Mouse (Mus musculus) liver, embryonic 11.5 days (tissue): ENCODE measurements around the gene Fam81a. TPM values are rescaled to one million over a fixed set of nuclear protein-coding genes. Genes with fewer than 3 reads are reported as not detected.

ENCODE experiments used
- ATAC-seq: fragments of 200-750 bp; cut with Nextera tagmentation; replicated peaks from 2 replicates; pipeline ENCODE4 v1.8.0; 2017; ENCODE audit warnings: moderate number of reproducible peaks, mild to moderate bottlenecking, moderate TSS enrichment, moderate library complexity; ENCODE audit not compliant: low FRiP score
- DNase-seq: peaks from one replicate; pipeline ENCODE4 v3.0.0-alpha.2; 2017; ENCODE audit warnings: low spot score
- H3K27ac ChIP-seq: fragments of 300-500 bp; sonication (generic); 2 replicates; pipeline ENCODE4 v1.5.1; 2014; ENCODE audit warnings: mild to moderate bottlenecking, low read depth, low read length, control low read depth
- H3K27me3 ChIP-seq: fragments of 300-500 bp; sonication (generic); replicated peaks from 2 replicates; pipeline ENCODE4 v1.6.1; 2014; ENCODE audit warnings: low read length, mixed read lengths; ENCODE audit not compliant: control insufficient read depth, insufficient read depth
- H3K36me3 ChIP-seq: fragments of 300-500 bp; sonication (generic); 2 replicates; pipeline ENCODE4 v1.6.1; 2014; ENCODE audit warnings: mild to moderate bottlenecking, low read length, moderate library complexity, mixed read lengths; ENCODE audit not compliant: control insufficient read depth, insufficient read depth
- H3K4me1 ChIP-seq: fragments of 300-500 bp; sonication (generic); replicated peaks from 2 replicates; pipeline ENCODE4 v1.6.1; 2014; ENCODE audit warnings: low read length, mixed read lengths; ENCODE audit not compliant: control insufficient read depth, insufficient read depth
- H3K4me2 ChIP-seq: fragments of 300-500 bp; sonication (generic); 2 replicates; pipeline ENCODE4 v1.6.1; 2014; ENCODE audit warnings: mild to moderate bottlenecking, control low read depth, moderate library complexity
- H3K4me3 ChIP-seq: fragments of 300-500 bp; sonication (generic); 2 replicates; pipeline ENCODE4 v1.5.1; 2014; ENCODE audit warnings: low read depth, low read length, control low read depth
- H3K9ac ChIP-seq: fragments of 300-500 bp; sonication (generic); 2 replicates; pipeline ENCODE4 v1.6.1; 2014; ENCODE audit warnings: low read depth, low read length, control low read depth
- H3K9me3 ChIP-seq: fragments of 300-500 bp; sonication (generic); 2 replicates; pipeline ENCODE4 v1.6.1; 2016; ENCODE audit warnings: low read length, inconsistent platforms, mixed read lengths; ENCODE audit not compliant: control insufficient read depth
- WGBS: fragments of 180-500 bp; shearing (Covaris S2); extraction: QIAGEN DNeasy Blood & Tissue Kit; methylation state at CpG from one replicate; pipeline ENCODE4 v1.1.7; 2014; 5-methylcytosine and 5-hydroxymethylcytosine counted together
- polyA plus RNA-seq: library from polyadenylated mRNA; unstranded; fragments of >200 nt; fragmentation: Nextera tagmentation; extraction: Ambion mirVana; gene quantifications from 2 replicates; pipeline ENCODE4 v1.2.1, GENCODE M21; 2014

The Fam81a gene
- polyA plus RNA-seq, 1 experiment from 2014 or later: 1.6 TPM

GRCm38 (mm10) chr9:70103106-70103505 is 39.3 kb downstream of the Fam81a start:
- no peak for ATAC-seq

GRCm38 (mm10) chr9:70097542-70097941 is 44.8 kb downstream of the Fam81a start:
- 94% methylated on average over 2 of the region's 2 CpGs for whole genome bisulfite sequencing
- Histone ChIP-seq H3K9me3 (no peaks in the 10 kb centered on the region), H3K4me1 (no peaks in the 10 kb centered on the region), H3K4me3 (no peak overlapping the region), H3K4me2 (no peak overlapping the region), H3K9ac (no peak overlapping the region), H3K36me3 (no peaks in the 10 kb centered on the region), H3K27me3 (no peaks in the 10 kb centered on the region), H3K27ac (no peak overlapping the region)
- no peak for ATAC-seq
- DNase-seq: no peak

More at GRCm38 (mm10) chr9:70103106-70103505, 39.3 kb downstream of the Fam81a start:
- no peaks in the 10 kb centered on the region for H3K9me3 ChIP-seq
- H3K4me3 ChIP-seq: no peak overlapping the region
- H3K9ac ChIP-seq: no peak overlapping the region
- H3K27ac ChIP-seq: no peak overlapping the region
- H3K4me2 ChIP-seq: no peak overlapping the region
- H3K27me3 ChIP-seq: 0 out of 2 replicates have a peak, but pooled peaks cover 2% of the 10 kb centered on the region
- WGBS: 55% methylated on average over 8 of the region's 8 CpGs
- H3K36me3 ChIP-seq: no peaks in the 10 kb centered on the region
- DNase-seq: no peak
- H3K4me1 ChIP-seq: no peaks in the 10 kb centered on the region

- Histone ChIP-seq H3K4me2 (no peak overlapping the region), H3K9me3 (no peaks in the 10 kb centered on the region), H3K36me3 (no peaks in the 10 kb centered on the region), H3K4me3 (no peak overlapping the region), H3K4me1 (no peaks in the 10 kb centered on the region), H3K27me3 (no peaks in the 10 kb centered on the region), H3K9ac (no peak overlapping the region), H3K27ac (no peak overlapping the region)
- 72% methylated on average over 6 of the region's 6 CpGs for WGBS
- DNase-seq (no peak), ATAC-seq (no peak)
These were observed 47.3 kb downstream of the Fam81a start for GRCm38 (mm10) chr9:70095016-70095415.

DNA sequence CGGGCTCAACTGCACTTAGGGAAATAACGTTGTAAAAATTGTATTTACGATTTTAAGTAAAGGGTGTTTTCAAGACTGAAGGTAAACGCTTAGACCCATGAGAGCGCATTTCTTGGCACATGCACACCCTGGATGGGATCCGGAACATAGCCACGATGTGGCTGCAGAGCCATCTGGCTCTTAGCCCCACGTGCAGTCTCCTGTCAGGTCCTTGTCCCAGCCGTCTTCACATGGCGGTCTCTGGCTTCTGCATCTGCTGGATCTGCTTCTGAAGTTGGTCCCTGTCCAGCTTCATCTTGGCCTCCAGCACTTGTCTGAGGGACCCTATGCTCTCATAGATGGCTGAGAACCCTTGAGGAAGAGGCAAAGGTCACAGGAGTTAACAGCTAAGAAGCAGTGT is 51.8 kb downstream of the Fam81a start:
- no peaks in the 10 kb centered on the region for H3K4me1 ChIP-seq
- WGBS: 83% methylated on average over 10 of the region's 10 CpGs

DNA sequence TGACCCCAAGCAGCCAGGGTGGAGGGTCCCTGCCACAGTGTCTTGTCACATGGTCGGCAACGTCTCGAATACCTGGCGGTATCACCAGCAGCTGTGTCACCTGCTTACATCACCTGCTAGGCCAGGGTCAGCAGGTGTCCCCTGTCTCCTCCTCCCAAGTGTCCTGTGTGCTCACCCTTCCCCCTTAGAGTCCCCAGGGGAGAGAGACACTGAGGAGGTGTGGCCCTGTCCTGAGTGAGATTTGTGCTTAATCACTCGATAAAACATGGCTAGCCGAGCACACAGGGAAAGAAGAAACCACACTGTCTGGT is 53.6 kb downstream of the Fam81a start:
- no peaks in the 10 kb centered on the region for H3K36me3 ChIP-seq
- no peak overlapping the region for H3K9ac ChIP-seq
- 43% methylated on average over 6 of the region's 6 CpGs for WGBS
- no peaks in the 10 kb centered on the region for H3K9me3 ChIP-seq
- ATAC-seq: no peak
- H3K27ac ChIP-seq: no peak overlapping the region
- H3K4me3 ChIP-seq: no peak overlapping the region
- no peak overlapping the region for H3K4me2 ChIP-seq
- DNase-seq: no peak
- H3K27me3 ChIP-seq: no peaks in the 10 kb centered on the region; the same call in 1 of the 2 replicates
- no peaks in the 10 kb centered on the region for H3K4me1 ChIP-seq

More for the DNA sequence above, 51.8 kb downstream of the Fam81a start:
- no peak for ATAC-seq
- no peak for DNase-seq
- Histone ChIP-seq H3K9me3 (no peaks in the 10 kb centered on the region), H3K36me3 (no peaks in the 10 kb centered on the region), H3K27me3 (no peaks in the 10 kb centered on the region; the same call in 1 of the 2 replicates), H3K4me2 (no peak overlapping the region), H3K27ac (no peak overlapping the region), H3K4me3 (no peak overlapping the region), H3K9ac (no peak overlapping the region)

DNA sequence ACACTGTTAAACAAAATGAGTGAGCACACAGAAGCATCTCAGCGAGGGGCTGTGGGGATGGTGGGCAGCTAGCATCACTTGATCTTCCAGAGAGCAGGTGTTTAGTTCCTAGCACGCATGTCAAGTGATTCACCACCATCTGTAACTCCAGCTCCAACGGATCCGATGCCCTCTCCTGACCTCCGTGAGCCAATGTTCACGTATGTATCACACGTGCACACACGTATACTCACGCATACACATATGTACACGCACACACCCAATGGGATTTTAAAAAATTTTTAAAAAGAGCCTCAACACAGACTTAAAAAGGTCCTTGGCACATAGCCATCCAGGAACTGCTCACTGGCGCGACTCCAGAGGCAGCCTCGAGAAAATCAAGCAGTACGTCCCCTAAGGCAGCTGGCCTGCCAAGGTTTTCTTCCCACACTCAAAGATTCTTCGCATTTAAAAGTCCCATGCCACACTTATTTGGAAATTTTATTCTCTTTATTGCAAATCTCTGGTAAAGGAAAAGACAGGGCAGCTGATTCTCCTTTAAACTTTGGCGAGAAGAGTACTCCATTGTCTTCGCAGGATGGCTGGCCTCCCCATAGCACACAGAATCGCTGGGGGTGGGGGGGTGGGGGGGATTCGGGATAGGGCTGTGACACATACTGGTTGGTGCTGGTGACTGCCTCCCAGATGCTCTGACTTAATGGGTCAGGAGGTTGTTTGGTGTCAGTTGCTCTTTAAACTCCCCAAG is 54.1 kb downstream of the Fam81a start:
- Histone ChIP-seq H3K27ac (no peak overlapping the region), H3K36me3 (no peaks in the 10 kb centered on the region), H3K27me3 (no peaks in the 10 kb centered on the region; the same call in 1 of the 2 replicates), H3K4me2 (no peak overlapping the region), H3K4me3 (no peak overlapping the region), H3K9ac (no peak overlapping the region), H3K9me3 (no peaks in the 10 kb centered on the region), H3K4me1 (no peaks in the 10 kb centered on the region)
- ATAC-seq (no peak), DNase-seq (no peak)
- WGBS: 77% methylated on average over 19 of the region's 19 CpGs

GRCm38 (mm10) chr9:70087379-70087778 is 55.0 kb downstream of the Fam81a start:
- DNase-seq (no peak), ATAC-seq (no peak)
- Histone ChIP-seq H3K36me3 (no peaks in the 10 kb centered on the region), H3K4me3 (no peak overlapping the region), H3K9ac (no peak overlapping the region), H3K9me3 (no peaks in the 10 kb centered on the region), H3K4me1 (no peaks in the 10 kb centered on the region), H3K27me3 (no peaks in the 10 kb centered on the region; the same call in 1 of the 2 replicates), H3K27ac (no peak overlapping the region), H3K4me2 (no peak overlapping the region)
- WGBS: 69% methylated on average over 5 of the region's 5 CpGs

- no peaks in the 10 kb centered on the region for H3K36me3 ChIP-seq
- H3K9ac ChIP-seq: no peak overlapping the region
- no peak overlapping the region for H3K4me2 ChIP-seq
- no peaks in the 10 kb centered on the region for H3K4me1 ChIP-seq
- no peak overlapping the region for H3K27ac ChIP-seq
- DNase-seq (no peak), ATAC-seq (no peak)
- H3K4me3 ChIP-seq: no peak overlapping the region
- no peaks in the 10 kb centered on the region for H3K9me3 ChIP-seq
- no peaks in the 10 kb centered on the region; the same call in 1 of the 2 replicates for H3K27me3 ChIP-seq
- WGBS: 46% methylated on average over 6 of the region's 6 CpGs
These were observed 56.3 kb downstream of the Fam81a start for GRCm38 (mm10) chr9:70086091-70086490.

DNA sequence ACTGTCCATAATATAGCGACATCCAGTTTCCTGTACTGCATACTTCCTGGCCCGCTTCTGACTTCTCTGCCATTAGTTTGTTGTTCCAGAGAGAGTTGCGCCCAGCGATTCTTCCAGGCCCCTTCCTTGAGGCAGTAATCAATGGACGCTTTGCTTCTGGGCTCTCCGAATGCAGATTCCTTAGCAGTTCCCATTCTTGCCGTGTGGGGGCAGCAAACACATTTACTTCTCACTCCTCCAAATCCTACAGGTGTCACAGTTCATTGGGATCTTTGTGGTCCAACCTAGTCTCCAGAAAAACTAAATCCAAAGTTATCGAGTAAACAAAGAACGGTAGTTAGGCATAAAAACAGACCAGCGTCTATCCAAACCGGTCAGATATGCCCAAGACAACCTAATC is 58.3 kb downstream of the Fam81a start:
- no peak for ATAC-seq
- no peak overlapping the region for H3K27ac ChIP-seq
- no peaks in the 10 kb centered on the region for H3K4me1 ChIP-seq
- no peaks in the 10 kb centered on the region; the same call in 1 of the 2 replicates for H3K27me3 ChIP-seq
- no peak overlapping the region for H3K4me3 ChIP-seq
- no peak for DNase-seq
- H3K9ac ChIP-seq: no peak overlapping the region
- H3K9me3 ChIP-seq: no peaks in the 10 kb centered on the region
- 59% methylated on average over 11 of the region's 11 CpGs for WGBS
- H3K4me2 ChIP-seq: no peak overlapping the region
- no peaks in the 10 kb centered on the region for H3K36me3 ChIP-seq
